ENCODE assay signal across 26 mouse cellular contexts in the genomic region with DNA sequence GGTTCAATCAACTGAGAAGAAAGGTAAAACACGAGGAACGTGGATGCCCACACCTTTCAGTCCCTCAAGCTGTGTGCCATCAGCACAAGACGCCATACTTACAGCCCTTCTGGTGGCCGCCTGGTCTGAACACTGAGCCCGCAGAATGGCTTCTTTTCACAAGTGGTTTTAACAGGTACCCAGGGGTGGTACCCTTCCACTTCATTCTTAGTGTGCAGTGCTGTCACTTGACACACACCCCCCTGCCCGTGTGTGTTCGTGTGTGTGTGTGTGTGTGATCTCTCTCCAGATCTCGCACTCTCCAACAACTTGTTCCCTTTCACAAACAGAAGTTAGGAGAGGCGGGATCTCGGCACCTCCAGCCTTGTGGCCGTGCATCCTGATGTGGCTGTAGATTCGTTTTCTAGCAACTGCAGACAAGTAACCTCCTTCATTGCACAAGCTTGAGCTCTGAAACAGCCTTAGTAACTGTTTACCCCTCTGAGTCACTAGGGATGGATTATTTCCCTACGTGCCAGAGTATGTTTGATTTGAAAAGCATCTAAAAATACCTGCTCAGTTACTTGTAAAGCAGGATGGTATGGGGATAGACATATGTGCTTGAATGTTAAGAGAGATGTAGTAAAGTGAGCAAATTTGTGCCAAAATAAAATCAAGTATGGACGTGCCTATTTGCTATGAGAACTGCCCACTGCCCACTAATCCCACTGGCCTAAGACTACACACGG. TPM values are rescaled to one million over a fixed set of nuclear protein-coding genes. Genes with fewer than 3 reads are reported as not detected.
DNase-seq lines count a peak whose midpoint lies in the region; ATAC-seq and TF ChIP-seq lines count a peak whose summit lies in the region.
"Had no signal": no experiment of that assay in that cellular context is flagged by ENCODE, and none has a peak within 500 bp of the region (broad histone marks: within the 10 kb centered on the region; RNA-seq: fewer than 3 reads in every experiment).

No protein-coding gene starts in this region.

- TF ChIP-seq CTCF in layer of hippocampus, adult 2 months (conservative IDR thresholded peaks at IDR 0.05): no peak
- TF ChIP-seq CTCF in Patski (IDR thresholded peaks at IDR 0.05): no peak

- no peaks in the 10 kb centered on the region for H3K27me3 ChIP-seq in Patski
- H3K27me3 ChIP-seq: heart, embryonic 13.5 days; hindbrain, embryonic 12.5 days; kidney, embryonic 15.5 days; limb, embryonic 13.5 days; liver, embryonic 13.5 days; midbrain, embryonic 12.5 days; neural tube, embryonic 13.5 days had no signal

- H3K4me3 ChIP-seq in layer of hippocampus, adult 2 months: no peak overlapping the region
- H3K4me3 ChIP-seq: heart, embryonic 13.5 days; hindbrain, embryonic 12.5 days; kidney, embryonic 15.5 days; limb, embryonic 13.5 days; liver, embryonic 13.5 days; midbrain, embryonic 12.5 days; neural tube, embryonic 13.5 days had no signal

- H3K27ac ChIP-seq in layer of hippocampus, adult 2 months: peak overlapping the region; percentile 3; the same call in 1 of the 2 replicates
- H3K27ac ChIP-seq: heart, embryonic 13.5 days; hindbrain, embryonic 12.5 days; kidney, embryonic 15.5 days; limb, embryonic 13.5 days; liver, embryonic 13.5 days; midbrain, embryonic 12.5 days; neural tube, embryonic 13.5 days had no signal

- no peak for DNase-seq in layer of hippocampus, adult 2 months (ENCODE audit: low spot score in 2 of 2)
- no peak for DNase-seq in layer of hippocampus, postnatal 25 days (ENCODE audit: extremely low spot score in 1 of 2, low spot score in 1 of 2)
- DNase-seq in NIH3T3 (ENCODE audit: low read depth): peak; percentile 8
- DNase-seq in Patski (ENCODE audit: low read depth, low spot score): peak; percentile 37
- no peak for DNase-seq in layer of hippocampus, postnatal 36 days
- no peak for DNase-seq in embryo, embryonic 10.5 days (ENCODE audit: low spot score)
- DNase-seq: adrenal gland, postnatal 10 days; cerebellum, adult 8-10 months; cerebellum, postnatal 36 days; gastrocnemius, postnatal 14 days; heart, adult 18-20 months; heart, postnatal 14 days; liver, embryonic 13.5 days; lung, embryonic 14.5 days; right cerebral cortex, adult 18-20 months; right cerebral cortex, postnatal 4 days; thymus, adult 2 months; thymus, postnatal 4 days had no signal

- in situ Hi-C loops in Patski (cut with MboI; ENCODE audit: low pct_unique_long_range_greater_than_20kb): no loop called here

- ATAC-seq in Patski: no peak
- ATAC-seq in monocyte, adult 5-6 weeks (replicated peaks; ENCODE audit: insufficient number of reproducible peaks, low FRiP score, low TSS enrichment, poor library complexity, severe bottlenecking): 0 out of 2 replicates have a peak, but pooled peaks have one; percentile 38
- ATAC-seq: intestine, postnatal 0 days had no signal

- CTCF ChIA-PET in Patski (lab: Charles Lee): interaction anchor here (0.9 to 6.6 kb wide), 3 partner anchors 8 to 15 kb away, joined by 3 to 31 read pairs (median 3); no protein-coding TSS in a partner anchor

- POLR2A ChIA-PET in Patski (lab: Charles Lee): no interaction called here

RNA-seq across cellular contexts. Expression of gene Foxo1, which starts 29.3 kb away (rescaled TPM):
- total RNA-seq in layer of hippocampus, adult 2 months (2021): 10 to 100 TPM; 22.4 to 23.5 TPM
- 10 to 100 TPM; 20.5 to 21.1 TPM for total RNA-seq in layer of hippocampus, postnatal 25 days (2021)
- polyA plus RNA-seq in Patski (2021): 15.5 TPM
- 7.4 to 10.3 TPM (median 8.6 TPM) in 3 replicates for total RNA-seq in monocyte, adult 5-6 weeks (2017)
- total RNA-seq in layer of hippocampus, postnatal 36 days (2021): 10 to 100 TPM; 21.7 to 24.2 TPM

Comparison
In these comparisons a context has a peak if more than half of its experiments do, and no peak if none do; other contexts are left out.
1. DNase-seq: peak in NIH3T3 (single experiment) and Patski (single experiment); none in layer of hippocampus, adult 2 months (0 of 2), layer of hippocampus, postnatal 25 days (0 of 2), layer of hippocampus, postnatal 36 days (0 of 2) and embryo, embryonic 10.5 days (single experiment).